Mouse (Mus musculus) CH12.LX (cell line): Measurements from ENCODE around the gene Sema3a. TPM values are rescaled to one million over a fixed set of nuclear protein-coding genes. Genes with fewer than 3 reads are reported as not detected.

ENCODE experiments used
- DNase-seq: peaks from one replicate; pipeline ENCODE4 v3.0.0-alpha.2; 2013; ENCODE audit errors: extremely low read depth
- H3K27ac ChIP-seq: 2 replicates; pipeline ENCODE4 v1.5.1; 2012; ENCODE audit warnings: low read depth, mild to moderate bottlenecking, control low read depth, moderate library complexity; ENCODE audit not compliant: insufficient read depth
- H3K27me3 ChIP-seq: replicated peaks from 2 replicates; pipeline ENCODE3; 2012; ENCODE audit warnings: inconsistent platforms
- H3K36me3 ChIP-seq, 2 experiments: replicated peaks in 1 of 2; 2 replicates each; pipeline versions ENCODE3 to v1.6.1; 2012; ENCODE audit warnings: inconsistent platforms in 1 of 2, low read length in 1 of 2, mild to moderate bottlenecking in 1 of 2, mixed read lengths in 1 of 2, moderate library complexity in 1 of 2; ENCODE audit not compliant: control insufficient read depth in 1 of 2, insufficient read depth in 1 of 2
- H3K4me1 ChIP-seq, 2 experiments: 2 replicates each; pipeline ENCODE4 v1.6.1; 2012; ENCODE audit warnings: inconsistent platforms in 1 of 2, moderate library complexity in 1 of 2; ENCODE audit not compliant: insufficient read depth in 2 of 2, control insufficient read depth in 1 of 2
- H3K4me2 ChIP-seq: 2 replicates; pipeline ENCODE4 v1.6.1; 2012; ENCODE audit warnings: low read depth, mild to moderate bottlenecking, control low read depth; ENCODE audit not compliant: poor library complexity, insufficient read depth, severe bottlenecking
- H3K4me3 ChIP-seq, 3 experiments: fragments of 150-350 bp in 1 of 3; sonication (generic) in 1 of 3; replicated peaks in 1 of 3; 2 replicates each; pipeline versions ENCODE3 to v1.5.1; 2011 to 2012; ENCODE audit warnings: low read depth in 2 of 3, low read length in 2 of 3, mild to moderate bottlenecking in 2 of 3, moderate library complexity in 2 of 3, control low read depth in 1 of 3, improper control_type of control experiment in 1 of 3, inconsistent platforms in 1 of 3, mixed read lengths in 1 of 3; ENCODE audit not compliant: poor library complexity in 1 of 3
- H3K79me2 ChIP-seq: replicated peaks from 2 replicates; pipeline ENCODE4 v1.6.1; 2012; ENCODE audit warnings: mild to moderate bottlenecking, moderate library complexity; ENCODE audit not compliant: control insufficient read depth, poor library complexity, insufficient read depth, severe bottlenecking; ENCODE audit errors: extremely low read depth
- H3K9ac ChIP-seq: 2 replicates; pipeline ENCODE4 v1.6.1; 2012; ENCODE audit warnings: low read depth, mild to moderate bottlenecking, control low read depth, moderate library complexity; ENCODE audit not compliant: insufficient read depth
- H3K9me3 ChIP-seq: replicated peaks from 2 replicates; pipeline ENCODE3; 2012; ENCODE audit warnings: low read length, inconsistent platforms, mixed read lengths
- BHLHE40 ChIP-seq: IDR thresholded peaks from 2 replicates; pipeline ENCODE4 v1.6.1; 2011; ENCODE audit warnings: mild to moderate bottlenecking, low read depth, low read length, improper control_type of control experiment
- CHD2 ChIP-seq: IDR thresholded peaks from 2 replicates; pipeline ENCODE4 v1.6.1; 2011; ENCODE audit warnings: low read length, improper control_type of control experiment
- ETS1 ChIP-seq: conservative IDR thresholded peaks from 2 replicates; pipeline ENCODE4 v1.6.1; 2012; ENCODE audit warnings: low read depth, mild to moderate bottlenecking, inconsistent platforms, low read length, improper control_type of control experiment, moderate library complexity
- GABPA ChIP-seq: IDR thresholded peaks from 2 replicates; pipeline ENCODE4 v1.6.1; 2012; ENCODE audit warnings: low read depth, low read length, improper control_type of control experiment, inconsistent platforms; ENCODE audit not compliant: insufficient replicate concordance
- HCFC1 ChIP-seq: IDR thresholded peaks from 2 replicates; pipeline ENCODE4 v1.6.1; 2012; ENCODE audit warnings: low read depth, mild to moderate bottlenecking, inconsistent platforms, low read length, improper control_type of control experiment
- IRF4 ChIP-seq: IDR thresholded peaks from 2 replicates; pipeline ENCODE4 v1.6.1; 2014; ENCODE audit warnings: low read depth, mild to moderate bottlenecking, inconsistent platforms, low read length, improper control_type of control experiment
- JUN ChIP-seq: IDR thresholded peaks from 2 replicates; pipeline ENCODE4 v1.6.1; 2011; ENCODE audit warnings: low read depth, mild to moderate bottlenecking, low read length, improper control_type of control experiment, moderate library complexity; ENCODE audit not compliant: insufficient read depth
- KAT2A ChIP-seq: IDR thresholded peaks from 2 replicates; pipeline ENCODE4 v1.6.1; 2012; ENCODE audit warnings: low read length, improper control_type of control experiment, inconsistent platforms; ENCODE audit not compliant: insufficient replicate concordance
- MAX ChIP-seq: IDR thresholded peaks from 2 replicates; pipeline ENCODE4 v1.6.1; 2011; ENCODE audit warnings: low read length, improper control_type of control experiment
- MEF2A ChIP-seq: IDR thresholded peaks from 2 replicates; pipeline ENCODE4 v1.6.1; 2014; ENCODE audit warnings: low read depth, mild to moderate bottlenecking, inconsistent platforms, low read length, improper control_type of control experiment, borderline replicate concordance
- MXI1 ChIP-seq: IDR thresholded peaks from 2 replicates; pipeline ENCODE4 v1.6.1; 2011; ENCODE audit warnings: mild to moderate bottlenecking, low read depth, low read length, improper control_type of control experiment
- POLR2AphosphoS2 ChIP-seq: IDR thresholded peaks from 2 replicates; pipeline ENCODE4 v1.6.1; 2011; ENCODE audit warnings: low read depth, low read length, improper control_type of control experiment
- RAD21 ChIP-seq: IDR thresholded peaks from 2 replicates; pipeline ENCODE4 v1.6.1; 2011; ENCODE audit warnings: low read depth, mild to moderate bottlenecking, low read length, improper control_type of control experiment, moderate library complexity
- RCOR1 ChIP-seq: conservative IDR thresholded peaks from 2 replicates; pipeline ENCODE4 v1.6.1; 2012; ENCODE audit warnings: low read depth, mild to moderate bottlenecking, inconsistent platforms, low read length, improper control_type of control experiment
- ZC3H11A ChIP-seq: IDR thresholded peaks from 2 replicates; pipeline ENCODE4 v1.6.1; 2012; ENCODE audit warnings: low read depth, mild to moderate bottlenecking, inconsistent platforms, low read length, improper control_type of control experiment
- ZKSCAN1 ChIP-seq: IDR thresholded peaks from 2 replicates; pipeline ENCODE4 v1.6.1; 2012; ENCODE audit warnings: low read depth, inconsistent platforms, low read length, improper control_type of control experiment, borderline replicate concordance
- ZMIZ1 ChIP-seq: IDR thresholded peaks from 2 replicates; pipeline ENCODE4 v1.6.1; 2012; ENCODE audit warnings: low read depth, mild to moderate bottlenecking, inconsistent platforms, low read length, improper control_type of control experiment
- dilution Hi-C: fragments of 300-500 bp; cut with MboI; formaldehyde crosslinking; loops from 2 replicates; pipeline ENCODE4 v1.14.3; 2020; ENCODE audit warnings: low sequenced_read_pairs; ENCODE audit not compliant: extremely low pct_unique_long_range_greater_than_20kb, extremely low pct_ligation_motif_present
- in situ Hi-C: fragments of 300-500 bp; cut with MboI; formaldehyde crosslinking; loops from 3 replicates; pipeline ENCODE4 v1.14.3; 2019; ENCODE audit warnings: low sequenced_read_pairs, low pct_ligation_motif_present, low pct_unique_long_range_greater_than_20kb, mixed read lengths
- polyA plus RNA-seq: library from polyadenylated mRNA; unstranded; fragments of >175 nt; gene quantifications from 2 replicates; pipeline ENCODE4 v1.2.1, GENCODE M21; 2012; ENCODE audit warnings: low read depth; ENCODE audit not compliant: insufficient read length
- total RNA-seq, 2 experiments: library from RNA; depleted of rRNA; stranded (reverse); fragments of 300-350 nt in 1 of 2; fragments of >200 nt in 1 of 2; gene quantifications; 2 replicates each; pipeline ENCODE4 v1.2.3; 2012 to 2014

Sema3a gene
- total and polyA plus RNA-seq, 3 experiments, result not detected

DNA sequence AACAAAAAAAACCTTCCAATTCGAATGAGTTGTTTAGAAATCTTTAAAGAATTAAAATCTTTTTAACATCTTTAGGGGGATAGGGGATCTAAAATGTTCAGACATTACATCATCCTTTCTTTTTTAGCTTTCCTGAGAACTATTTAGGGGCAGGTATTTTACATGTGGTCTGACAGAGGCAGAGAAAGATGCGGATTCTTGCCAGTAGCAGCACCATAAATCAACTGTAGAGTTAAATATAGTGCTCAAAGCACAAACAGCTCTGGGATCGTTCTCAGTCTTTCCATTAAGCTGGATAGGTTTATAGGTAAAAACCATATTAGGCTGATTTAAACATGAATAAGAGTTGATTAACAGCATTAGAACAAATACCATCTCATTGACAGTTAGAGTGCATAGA, 307.4 kb downstream of the Sema3a start:
- TF ChIP-seq ZMIZ1, result no peak
- TF ChIP-seq MEF2A, result peak; percentile 54
- dilution Hi-C loops, result no loop called here
- Histone ChIP-seq H3K36me3 (no peaks in the 10 kb centered on the region), H3K9me3 (peaks cover 12% of the 10 kb centered on the region), H3K4me1 (no peaks in the 10 kb centered on the region), H3K9ac (no peak overlapping the region), H3K27me3 (no peaks in the 10 kb centered on the region), H3K27ac (no peak overlapping the region), H3K79me2 (no peaks in the 10 kb centered on the region), H3K4me2 (no peak overlapping the region), H3K4me3 (no peak overlapping the region)
- in situ Hi-C loops, result no loop called here
- DNase-seq, result no peak

DNA sequence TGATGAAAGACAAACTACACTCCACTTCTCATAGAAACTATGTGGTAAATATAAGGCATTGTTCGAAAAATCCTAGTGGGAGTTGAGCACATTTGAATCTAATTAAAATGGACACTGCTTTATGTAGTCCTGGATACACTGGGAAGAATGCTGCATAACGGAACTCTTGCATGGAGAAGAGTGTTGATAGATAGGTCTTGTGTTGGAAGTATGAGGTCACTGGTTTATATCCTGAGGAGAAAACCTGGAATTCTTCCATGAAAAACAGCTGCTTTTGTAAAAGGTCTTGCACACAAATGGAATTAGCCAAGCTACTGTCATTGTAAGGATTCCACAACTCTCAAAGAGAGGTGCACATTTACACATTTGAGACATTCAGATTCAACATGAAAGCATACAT, 308.1 kb downstream of the Sema3a start:
- Histone ChIP-seq H3K27ac (no peak overlapping the region), H3K9me3 (peaks cover 12% of the 10 kb centered on the region), H3K9ac (no peak overlapping the region), H3K27me3 (no peaks in the 10 kb centered on the region), H3K79me2 (no peaks in the 10 kb centered on the region), H3K4me1 (no peaks in the 10 kb centered on the region), H3K36me3 (no peaks in the 10 kb centered on the region), H3K4me2 (no peak overlapping the region), H3K4me3 (no peak overlapping the region)
- in situ Hi-C loops, result no loop called here
- no peak for TF ChIP-seq MXI1
- no peak for TF ChIP-seq RAD21
- no peak for TF ChIP-seq BHLHE40
- no peak for TF ChIP-seq HCFC1
- no peak for TF ChIP-seq ETS1
- TF ChIP-seq ZC3H11A, result no peak
- no peak for TF ChIP-seq IRF4
- no peak for TF ChIP-seq KAT2A
- no peak for TF ChIP-seq ZKSCAN1
- no peak for TF ChIP-seq POLR2AphosphoS2
- no peak for TF ChIP-seq GABPA
- TF ChIP-seq MEF2A, result no peak
- TF ChIP-seq CHD2, result no peak
- TF ChIP-seq JUN, result no peak
- no peak for TF ChIP-seq RCOR1
- no peak for TF ChIP-seq MAX
- no peak for DNase-seq
- dilution Hi-C loops, result no loop called here
